Mouse (Mus musculus) granulocyte monocyte progenitor cell, adult 5-6 weeks (primary cell): ENCODE data around the gene Calr4. TPM values are rescaled to one million over a fixed set of nuclear protein-coding genes. Genes with fewer than 3 reads are reported as not detected.

Experiments used
- ATAC-seq: replicated peaks from 2 replicates; pipeline ENCODE4 v1.8.0; 2016; ENCODE audit warnings: mild to moderate bottlenecking, moderate TSS enrichment, inconsistent platforms; ENCODE audit not compliant: poor library complexity, severe bottlenecking
- total RNA-seq, 2 experiments: library from RNA; stranded (forward) in 1 of 2; stranded (reverse) in 1 of 2; fragments of 200-712, 200-1000 nt in 1 of 2; fragments of >200 nt in 1 of 2; fragmentation: Nextera tagmentation in 1 of 2; gene quantifications; 2 replicates each; pipeline ENCODE4 v1.2.3; 2014 to 2017

Calr4 gene
- total RNA-seq, 2 experiments from 2014 or later: not detected

- no peak for ATAC-seq
Measured at GRCm38 (mm10) chr4:109229766-109230279, 4.5 kb upstream of the Calr4 start.

- ATAC-seq: no peak
Measured at GRCm38 (mm10) chr4:109234806-109235350, 593 bp downstream of the Calr4 start.

- ATAC-seq: no peak
Measured at GRCm38 (mm10) chr4:109236186-109236879, 2.0 kb downstream of the Calr4 start.

GRCm38 (mm10) chr4:109238428-109239268 is 4.4 kb downstream of the Calr4 start:
- peak; percentile 37; the same call in 1 of the 2 replicates for ATAC-seq

GRCm38 (mm10) chr4:109241221-109241620 is 6.9 kb downstream of the Calr4 start:
- ATAC-seq: no peak

GRCm38 (mm10) chr4:109241934-109242333 is 7.6 kb downstream of the Calr4 start:
- no peak for ATAC-seq

- ATAC-seq: no peak
Measured at GRCm38 (mm10) chr4:109244506-109244905, 10.2 kb downstream of the Calr4 start.

GRCm38 (mm10) chr4:109245016-109245620 is 10.8 kb downstream of the Calr4 start:
- no peak for ATAC-seq

- ATAC-seq: peak; percentile 66
Measured at GRCm38 (mm10) chr4:109251605-109252004, 17.3 kb downstream of the Calr4 start.

GRCm38 (mm10) chr4:109252199-109252598 is 17.9 kb downstream of the Calr4 start:
- ATAC-seq: no peak

GRCm38 (mm10) chr4:109253664-109254151 is 19.4 kb downstream of the Calr4 start:
- peak; percentile 76 for ATAC-seq

- no peak for ATAC-seq
Measured at GRCm38 (mm10) chr4:109254511-109254910, 20.2 kb downstream of the Calr4 start.

- ATAC-seq: peak; percentile 54
Measured at GRCm38 (mm10) chr4:109255321-109255720, 21.0 kb downstream of the Calr4 start.

GRCm38 (mm10) chr4:109255727-109256417 is 21.6 kb downstream of the Calr4 start:
- no peak for ATAC-seq

- ATAC-seq: no peak
Measured at GRCm38 (mm10) chr4:109256791-109257190, 22.5 kb downstream of the Calr4 start.

GRCm38 (mm10) chr4:109257639-109258038 is 23.4 kb downstream of the Calr4 start:
- no peak for ATAC-seq

- ATAC-seq: no peak
Measured at GRCm38 (mm10) chr4:109262068-109262467, 27.8 kb downstream of the Calr4 start.

GRCm38 (mm10) chr4:109266056-109266455 is 31.8 kb downstream of the Calr4 start:
- ATAC-seq: no peak

- ATAC-seq: no peak
Measured at GRCm38 (mm10) chr4:109266744-109267143, 32.5 kb downstream of the Calr4 start.

- peak; percentile 43 for ATAC-seq
Measured at GRCm38 (mm10) chr4:109267452-109267851, 33.2 kb downstream of the Calr4 start.
